Mouse (Mus musculus): ENCODE results near the gene Zfpm1.

Zfpm1 gene

GRCm38 (mm10) chr8:122349357-122350297 lies 67.7 kb downstream of the Zfpm1 start:
- DNase-seq = no peak

GRCm38 (mm10) chr8:122350309-122351089 lies 68.6 kb downstream of the Zfpm1 start:
- DNase-seq = no peak

GRCm38 (mm10) chr8:122354157-122354556 lies 72.2 kb downstream of the Zfpm1 start:
- no peak for DNase-seq

GRCm38 (mm10) chr8:122355642-122356606 lies 74.0 kb downstream of the Zfpm1 start:
- DNase-seq = no peak

- DNase-seq = no peak
These were observed 75.3 kb downstream of the Zfpm1 start for GRCm38 (mm10) chr8:122357202-122357601.

GRCm38 (mm10) chr8:122357641-122358040 lies 75.7 kb downstream of the Zfpm1 start:
- DNase-seq = no peak

- no peak for DNase-seq
These were observed 77.3 kb downstream of the Zfpm1 start for GRCm38 (mm10) chr8:122359111-122359775.

- DNase-seq = no peak
These were observed 78.9 kb downstream of the Zfpm1 start, which contains the start of gene Trhr2 for GRCm38 (mm10) chr8:122360696-122361416. Gene Trhr2 (minus strand): TSS chr8:122360746.

GRCm38 (mm10) chr8:122362271-122362670 lies 80.3 kb downstream of the Zfpm1 start:
- no peak for DNase-seq

GRCm38 (mm10) chr8:122362967-122363366 lies 81.0 kb downstream of the Zfpm1 start:
- no peak for DNase-seq

GRCm38 (mm10) chr8:122368494-122368893 lies 86.6 kb downstream of the Zfpm1 start:
- DNase-seq = no peak

GRCm38 (mm10) chr8:122369665-122370064 lies 87.7 kb downstream of the Zfpm1 start:
- peak; percentile 68 to 81 for DNase-seq

GRCm38 (mm10) chr8:122371706-122372105 lies 89.8 kb downstream of the Zfpm1 start:
- no peak for DNase-seq

- no peak for DNase-seq
These were observed 93.4 kb downstream of the Zfpm1 start for GRCm38 (mm10) chr8:122375320-122375719.

GRCm38 (mm10) chr8:122375751-122376364 lies 93.9 kb downstream of the Zfpm1 start:
- no peak for DNase-seq

- DNase-seq = peak; percentile 99 to 100
These were observed 94.7 kb downstream of the Zfpm1 start, which contains the start of gene Zc3h18 for GRCm38 (mm10) chr8:122376365-122377231. Gene Zc3h18 (plus strand): TSS chr8:122376609.

GRCm38 (mm10) chr8:122383039-122383438 lies 101.1 kb downstream of the Zfpm1 start:
- DNase-seq = no peak
